Mouse (Mus musculus) midbrain, embryonic 11.5 days (tissue): ENCODE results near the gene Obp2a. TPM values are rescaled to one million over a fixed set of nuclear protein-coding genes. Genes with fewer than 3 reads are reported as not detected.
A peak's percentile ranks its signal among the peaks of the same experiment; 100 is the strongest.

ENCODE experiments used
- ATAC-seq: fragments of 200-750 bp; cut with Nextera tagmentation; 2 replicates; pipeline ENCODE4 v1.8.0; 2017; ENCODE audit warnings: moderate TSS enrichment, moderate library complexity; ENCODE audit not compliant: low FRiP score
- DNase-seq: peaks from one replicate; pipeline ENCODE4 v3.0.0; 2015; ENCODE audit warnings: low spot score; ENCODE audit errors: missing footprints
- H3K27ac ChIP-seq: fragments of 300-500 bp; sonication (generic); 2 replicates; pipeline ENCODE4 v1.5.1; 2014; ENCODE audit warnings: low read depth, low read length
- H3K27me3 ChIP-seq: fragments of 300-500 bp; sonication (generic); 2 replicates; pipeline ENCODE4 v1.6.1; 2014; ENCODE audit warnings: mild to moderate bottlenecking, low read length, moderate library complexity, mixed read lengths; ENCODE audit not compliant: control insufficient read depth, insufficient read depth
- H3K36me3 ChIP-seq: fragments of 300-500 bp; sonication (generic); 2 replicates; pipeline ENCODE4 v1.6.1; 2014; ENCODE audit warnings: mild to moderate bottlenecking, low read length, moderate library complexity, mixed read lengths; ENCODE audit not compliant: control insufficient read depth, insufficient read depth
- H3K4me1 ChIP-seq: fragments of 300-500 bp; sonication (generic); 2 replicates; pipeline ENCODE4 v1.6.1; 2014; ENCODE audit warnings: low read length; ENCODE audit not compliant: control insufficient read depth, insufficient read depth
- H3K4me2 ChIP-seq: fragments of 300-500 bp; sonication (generic); 2 replicates; pipeline ENCODE4 v1.6.1; 2014; ENCODE audit warnings: mild to moderate bottlenecking, moderate library complexity
- H3K4me3 ChIP-seq: fragments of 300-500 bp; sonication (generic); 2 replicates; pipeline ENCODE4 v1.5.1; 2014; ENCODE audit warnings: low read depth, low read length
- H3K9ac ChIP-seq: fragments of 300-500 bp; sonication (generic); 2 replicates; pipeline ENCODE4 v1.6.1; 2014; ENCODE audit warnings: low read length
- H3K9me3 ChIP-seq: fragments of 300-500 bp; sonication (generic); 2 replicates; pipeline ENCODE4 v1.6.1; 2016; ENCODE audit warnings: low read length; ENCODE audit not compliant: control insufficient read depth
- WGBS: fragments of 180-500 bp; shearing (Covaris S2); extraction: QIAGEN DNeasy Blood & Tissue Kit; methylation state at CpG from one replicate; pipeline ENCODE4 v1.1.7; 2014; 5-methylcytosine and 5-hydroxymethylcytosine counted together
- polyA plus RNA-seq: library from polyadenylated mRNA; unstranded; fragments of >200 nt; fragmentation: Nextera tagmentation; extraction: Ambion mirVana; gene quantifications from 2 replicates; pipeline ENCODE4 v1.2.1, GENCODE M21; 2014

The Obp2a gene
- polyA plus RNA-seq, 1 experiment from 2014 or later = not detected

DNA sequence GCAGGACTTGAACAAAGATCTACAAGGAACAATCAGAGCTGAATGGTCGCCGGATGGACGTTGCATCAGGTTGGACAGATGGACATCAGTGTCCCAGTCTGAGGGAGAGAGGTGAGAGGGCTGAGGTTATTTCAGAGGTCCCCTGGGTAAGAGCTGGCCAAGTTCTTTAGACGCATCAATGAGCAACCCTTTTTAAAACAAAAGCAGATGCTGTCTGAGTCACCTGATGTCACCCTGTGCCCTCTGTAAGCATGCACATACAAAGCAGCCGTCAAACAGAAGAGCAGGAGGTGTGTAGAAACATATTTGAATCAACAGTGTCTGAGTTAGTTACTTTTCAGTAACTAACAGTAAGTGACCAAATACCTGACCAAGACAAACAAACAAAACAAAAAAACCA is 35.7 kb upstream of the Obp2a start:
- no peaks in the 10 kb centered on the region for H3K27me3 ChIP-seq
- DNase-seq (no peak), ATAC-seq (no peak)
- no peaks in the 10 kb centered on the region for H3K4me1 ChIP-seq
- no peak overlapping the region for H3K4me2 ChIP-seq
- no peak overlapping the region for H3K27ac ChIP-seq
- no peaks in the 10 kb centered on the region for H3K9me3 ChIP-seq
- WGBS = 90% methylated on average over 5 of the region's 5 CpGs
- no peak overlapping the region for H3K4me3 ChIP-seq
- no peaks in the 10 kb centered on the region for H3K36me3 ChIP-seq
- H3K9ac ChIP-seq = no peak overlapping the region

DNA sequence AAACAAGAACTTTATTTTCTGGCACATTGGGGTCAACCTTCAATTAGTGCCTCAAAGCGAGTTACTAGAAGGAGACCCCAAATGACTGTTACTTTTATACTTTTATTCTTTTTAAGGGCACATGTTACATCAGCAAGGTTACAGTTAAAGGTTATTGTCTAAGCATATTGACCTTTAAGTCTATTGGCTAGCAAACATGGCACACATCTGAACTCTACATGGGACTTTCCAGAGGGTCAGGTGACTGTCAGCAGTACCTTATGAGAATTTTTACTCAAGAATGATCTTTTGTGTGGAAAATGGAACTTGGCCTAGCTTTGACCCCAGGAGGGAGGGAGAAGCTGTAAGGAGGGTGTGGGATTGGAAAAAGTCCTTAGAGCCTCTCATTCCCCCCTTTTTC is 33.3 kb upstream of the Obp2a start:
- Histone ChIP-seq H3K9me3 (no peaks in the 10 kb centered on the region), H3K36me3 (no peaks in the 10 kb centered on the region), H3K27me3 (no peaks in the 10 kb centered on the region), H3K4me2 (no peak overlapping the region), H3K4me1 (no peaks in the 10 kb centered on the region), H3K9ac (no peak overlapping the region), H3K4me3 (no peak overlapping the region), H3K27ac (no peak overlapping the region)
- no peak for DNase-seq
- 77% methylated on average over 1 of the region's 1 CpGs for WGBS
- ATAC-seq = no peak

DNA sequence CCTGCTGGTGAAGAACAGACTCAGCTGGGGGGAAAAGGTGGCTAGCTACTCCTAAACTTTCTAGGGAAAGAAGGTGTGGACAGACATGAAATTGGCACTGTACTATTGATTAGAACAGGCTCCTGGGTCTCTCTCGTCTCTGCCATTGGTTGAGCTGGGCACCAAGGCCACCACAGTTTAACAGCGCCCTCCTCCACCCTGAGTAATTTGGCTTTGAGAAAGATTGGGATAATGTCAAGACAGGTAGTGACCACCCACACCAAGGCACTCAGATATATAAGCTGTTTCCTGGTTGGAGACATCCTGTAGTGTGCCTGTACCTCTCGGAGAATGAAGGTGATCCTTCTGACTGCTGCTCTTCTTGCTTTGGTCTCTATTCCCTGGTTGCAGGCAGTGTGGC is 23.4 kb upstream of the Obp2a start, which contains the start of gene Lcn6:
Gene Lcn6, plus strand, starts transcription at position 301 of the 400 bp plus-strand sequence.
- ATAC-seq (no peak), DNase-seq (no peak)
- Histone ChIP-seq H3K27ac (no peak within 1 kb of the TSS), H3K36me3 (no peaks in the 10 kb centered on the region), H3K27me3 (no peaks in the 10 kb centered on the region), H3K4me1 (no peaks in the 10 kb centered on the region), H3K4me3 (no peak within 1 kb of the TSS), H3K9me3 (no peaks in the 10 kb centered on the region), H3K4me2 (no peak within 1 kb of the TSS), H3K9ac (no peak within 1 kb of the TSS)
- WGBS = 88% methylated on average over 3 of the region's 3 CpGs

DNA sequence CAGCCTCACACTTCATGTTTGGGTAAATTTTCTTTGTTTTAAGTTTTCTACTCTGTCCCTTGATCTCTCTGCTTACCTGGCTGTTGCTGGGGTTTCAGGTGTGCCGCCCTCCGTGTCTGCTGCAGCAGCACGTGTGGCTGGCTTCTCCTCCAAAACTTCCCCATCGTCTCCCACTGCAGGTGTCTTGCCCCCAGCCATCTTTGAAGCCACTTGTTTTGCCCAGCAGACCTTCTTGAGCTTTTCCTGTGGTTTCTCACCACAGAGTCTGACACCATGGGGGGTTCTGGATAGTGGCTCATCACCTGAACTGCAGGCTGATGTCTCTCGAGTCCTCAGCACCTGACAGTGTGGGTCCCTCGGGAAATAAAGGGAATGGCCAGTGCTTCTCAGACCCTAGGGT is 20.3 kb upstream of the Obp2a start:
- H3K9ac ChIP-seq = no peak overlapping the region
- H3K9me3 ChIP-seq = no peaks in the 10 kb centered on the region
- H3K27me3 ChIP-seq = no peaks in the 10 kb centered on the region
- H3K27ac ChIP-seq = no peak overlapping the region
- ATAC-seq (no peak), DNase-seq (no peak)
- WGBS = 85% methylated on average over 6 of the region's 6 CpGs
- H3K36me3 ChIP-seq = no peaks in the 10 kb centered on the region
- H3K4me2 ChIP-seq = no peak overlapping the region
- no peak overlapping the region for H3K4me3 ChIP-seq
- H3K4me1 ChIP-seq = no peaks in the 10 kb centered on the region

DNA sequence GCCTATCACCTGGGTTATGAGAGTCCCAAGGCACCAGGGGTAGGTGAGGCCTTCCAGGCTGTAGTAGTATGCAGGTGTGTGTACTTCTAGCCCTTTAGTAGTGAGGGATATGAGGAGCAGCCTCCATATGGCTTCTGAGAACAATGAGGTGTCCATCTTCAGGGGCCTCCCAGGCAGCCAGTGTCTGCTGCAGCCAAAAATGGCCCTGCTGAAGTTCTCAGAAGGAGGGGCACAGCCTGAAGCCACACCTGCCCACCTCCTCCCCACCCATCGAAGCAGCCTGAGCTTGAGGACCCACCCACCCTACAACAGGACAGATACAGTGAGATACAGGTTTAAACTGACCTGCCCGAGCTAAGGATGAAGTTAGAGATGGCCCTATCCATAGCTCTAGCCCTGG is 17.4 kb upstream of the Obp2a start, which contains the start of gene Lcn10:
Gene Lcn10, plus strand, starts transcription at position 301 of the 400 bp plus-strand sequence.
- H3K4me2 ChIP-seq = no peak within 1 kb of the TSS
- WGBS = 64% methylated on average over 2 of the region's 2 CpGs
- no peaks in the 10 kb centered on the region for H3K36me3 ChIP-seq
- H3K4me3 ChIP-seq = no peak within 1 kb of the TSS
- ATAC-seq (no peak), DNase-seq (no peak)
- no peaks in the 10 kb centered on the region for H3K9me3 ChIP-seq
- no peak within 1 kb of the TSS for H3K27ac ChIP-seq
- no peaks in the 10 kb centered on the region for H3K27me3 ChIP-seq
- no peak within 1 kb of the TSS for H3K9ac ChIP-seq
- no peaks in the 10 kb centered on the region for H3K4me1 ChIP-seq

DNA sequence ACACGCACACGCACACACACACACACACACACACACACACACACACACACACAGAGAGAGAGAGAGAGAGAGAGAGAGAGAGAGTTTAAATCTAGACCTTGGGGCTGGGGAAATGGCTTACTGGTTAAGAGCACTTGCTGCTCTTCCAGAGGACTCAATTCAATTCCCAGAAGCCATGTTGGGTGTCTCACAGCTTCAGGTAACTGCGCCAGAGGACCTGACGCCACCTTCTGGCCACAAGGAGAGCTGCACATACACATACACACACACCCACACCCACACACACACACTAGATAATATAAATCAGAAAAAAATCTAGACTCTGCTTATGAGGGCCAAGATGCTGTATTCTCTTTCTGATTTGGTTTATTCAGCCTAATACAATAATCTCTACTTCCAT is 12.9 kb upstream of the Obp2a start:
- WGBS = 59% methylated on average over 3 of the region's 4 CpGs

DNA sequence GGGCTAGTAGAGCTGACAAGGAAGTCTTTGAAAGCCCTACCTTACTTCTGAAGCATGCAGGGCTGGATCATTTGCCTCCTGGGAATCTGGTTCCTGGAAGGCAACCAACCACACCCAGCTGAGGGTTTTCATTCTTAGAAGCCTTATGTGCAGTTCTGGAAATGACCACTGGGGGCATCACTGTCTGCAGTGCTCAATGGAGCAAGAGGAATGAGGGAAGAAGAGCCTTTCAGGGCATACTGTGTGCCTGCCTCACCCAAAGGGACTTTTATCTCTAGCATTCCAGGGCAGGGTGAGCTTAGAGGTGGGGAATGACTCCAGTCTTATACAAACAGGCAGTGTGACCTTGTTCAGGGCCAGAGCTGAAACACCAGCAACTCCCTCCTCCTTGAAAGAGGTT is 5.2 kb upstream of the Obp2a start:
- Histone ChIP-seq H3K4me3 (no peak overlapping the region), H3K36me3 (no peaks in the 10 kb centered on the region), H3K27me3 (no peaks in the 10 kb centered on the region), H3K4me2 (no peak overlapping the region), H3K4me1 (no peaks in the 10 kb centered on the region), H3K9ac (no peak overlapping the region), H3K27ac (no peak overlapping the region), H3K9me3 (no peaks in the 10 kb centered on the region)
- no peak for ATAC-seq
- peak; percentile 97 for DNase-seq

More for the DNA sequence above, 12.9 kb upstream of the Obp2a start:
- H3K9ac ChIP-seq = no peak overlapping the region
- H3K4me1 ChIP-seq = no peaks in the 10 kb centered on the region
- H3K4me3 ChIP-seq = no peak overlapping the region
- ATAC-seq = no peak
- DNase-seq = no peak
- H3K4me2 ChIP-seq = no peak overlapping the region
- no peaks in the 10 kb centered on the region for H3K27me3 ChIP-seq
- H3K27ac ChIP-seq = no peak overlapping the region
- no peaks in the 10 kb centered on the region for H3K36me3 ChIP-seq
- no peaks in the 10 kb centered on the region for H3K9me3 ChIP-seq

DNA sequence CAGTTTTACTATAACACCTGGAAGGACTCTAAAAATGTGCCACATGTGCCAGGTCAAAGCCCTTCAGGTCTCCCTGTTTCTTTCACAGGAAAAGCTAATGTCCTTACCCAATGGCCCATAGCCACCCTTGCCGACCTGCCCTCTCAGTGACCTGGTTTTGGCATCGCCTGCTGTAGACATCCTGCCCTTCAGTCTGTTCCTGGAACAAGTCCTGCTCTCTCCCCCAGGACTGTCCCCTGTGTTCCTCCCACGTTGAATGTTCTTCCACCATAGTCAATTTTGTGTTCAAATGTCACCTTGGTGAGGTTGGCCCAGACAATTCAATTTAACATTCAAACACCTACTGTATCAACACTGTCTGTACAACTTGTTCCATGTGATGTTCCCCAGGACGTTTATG is 2.9 kb upstream of the Obp2a start:
- H3K4me1 ChIP-seq = no peaks in the 10 kb centered on the region
- H3K27me3 ChIP-seq = no peaks in the 10 kb centered on the region
- H3K36me3 ChIP-seq = no peaks in the 10 kb centered on the region
- no peak overlapping the region for H3K4me2 ChIP-seq
- H3K27ac ChIP-seq = no peak overlapping the region
- ATAC-seq (no peak), DNase-seq (no peak)
- no peak overlapping the region for H3K9ac ChIP-seq
- H3K9me3 ChIP-seq = no peaks in the 10 kb centered on the region
- 66% methylated on average over 4 of the region's 4 CpGs for WGBS
- no peak overlapping the region for H3K4me3 ChIP-seq

DNA sequence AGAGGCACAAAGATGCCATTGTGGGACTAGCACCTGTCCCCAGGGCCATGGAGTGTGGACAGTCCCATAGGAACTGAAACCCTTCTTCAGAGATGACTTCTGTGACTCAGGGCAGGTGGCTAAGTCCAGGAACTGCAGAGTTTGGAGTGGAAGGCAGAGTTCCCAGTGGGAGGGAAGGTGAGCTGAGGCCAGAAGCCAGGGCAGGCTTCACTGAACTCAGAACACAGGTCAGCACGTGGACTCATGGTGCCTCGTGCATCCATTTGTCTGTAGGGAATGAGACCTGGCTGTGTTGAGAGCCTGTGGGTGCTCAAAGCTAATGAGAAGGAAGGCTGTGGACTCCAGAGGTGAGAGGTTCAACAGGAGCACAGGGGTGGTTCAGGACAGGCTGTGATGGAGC is 1.1 kb upstream of the Obp2a start:
- Histone ChIP-seq H3K9ac (no peak overlapping the region), H3K27me3 (no peaks in the 10 kb centered on the region)
- 81% methylated on average over 2 of the region's 2 CpGs for WGBS

DNA sequence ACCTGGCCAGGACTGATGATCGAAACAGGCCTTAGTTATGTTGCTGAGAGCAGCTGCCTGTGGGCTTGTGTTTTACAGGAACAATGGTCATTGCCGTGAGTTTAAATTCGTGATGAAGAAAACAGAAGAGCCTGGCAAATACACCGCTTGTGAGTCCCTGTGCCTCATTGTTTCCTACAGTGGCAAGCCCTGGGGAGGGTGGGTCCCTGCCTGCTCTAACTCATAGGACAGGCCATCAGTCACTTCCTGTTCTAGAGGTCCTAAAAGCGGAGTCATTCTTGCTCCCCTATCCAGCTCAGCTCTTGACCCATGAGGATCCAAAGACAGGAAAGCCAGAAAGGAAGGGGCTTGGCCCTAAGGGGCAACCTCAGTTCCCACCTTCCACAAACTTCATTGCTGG is 1.2 kb downstream of the Obp2a start:
- no peaks in the 10 kb centered on the region for H3K27me3 ChIP-seq
- H3K27ac ChIP-seq = no peak overlapping the region
- no peaks in the 10 kb centered on the region for H3K36me3 ChIP-seq
- H3K9me3 ChIP-seq = no peaks in the 10 kb centered on the region
- H3K4me1 ChIP-seq = no peaks in the 10 kb centered on the region
- H3K9ac ChIP-seq = no peak overlapping the region
- WGBS = 82% methylated on average over 5 of the region's 5 CpGs
- no peak for ATAC-seq
- H3K4me2 ChIP-seq = no peak overlapping the region
- DNase-seq = no peak
- H3K4me3 ChIP-seq = no peak overlapping the region

More for the DNA sequence above, 1.1 kb upstream of the Obp2a start:
- H3K9me3 ChIP-seq = no peaks in the 10 kb centered on the region
- ATAC-seq (no peak), DNase-seq (no peak)
- no peak overlapping the region for H3K4me3 ChIP-seq
- no peaks in the 10 kb centered on the region for H3K4me1 ChIP-seq
- no peaks in the 10 kb centered on the region for H3K36me3 ChIP-seq
- H3K4me2 ChIP-seq = no peak overlapping the region
- H3K27ac ChIP-seq = no peak overlapping the region
